Mouse (Mus musculus): ENCODE results near the gene Mepe. TPM values are rescaled to one million over a fixed set of nuclear protein-coding genes. Genes with fewer than 3 reads are reported as not detected.

The Mepe gene
- polyA plus RNA-seq, 1 experiment from 2014 or later, result not detected

GRCm38 (mm10) chr5:104329381-104329780 lies 4.3 kb downstream of the Mepe start:
- Histone ChIP-seq H3K27ac (replicated peaks in 1 of 2; ENCODE audit: control insufficient read depth in 1 of 2, insufficient read depth in 1 of 2, low read depth in 2 of 2, low read length in 2 of 2) (no peak overlapping the region), H3K9me3 (ENCODE audit: control insufficient read depth, low read length) (no peaks in the 10 kb centered on the region), H3K9ac (ENCODE audit: low read length) (no peak overlapping the region), H3K27me3 (ENCODE audit: control insufficient read depth, insufficient read depth, low read length) (no peaks in the 10 kb centered on the region), H3K4me2 (ENCODE audit: low read length) (no peak overlapping the region), H3K4me3 (ENCODE audit: control insufficient read depth in 1 of 2, insufficient read depth in 1 of 2, low read depth in 1 of 2, low read length in 2 of 2) (no peak overlapping the region), H3K4me1 (ENCODE audit: control insufficient read depth in 2 of 2, insufficient read depth in 2 of 2, low read length in 2 of 2) (no peaks in the 10 kb centered on the region; a peak in 1 of 4 replicates), H3K36me3 (ENCODE audit: control insufficient read depth, insufficient read depth, low read length) (no peaks in the 10 kb centered on the region)
- 78% methylated on average over 5 of the region's 5 CpGs for WGBS
- ATAC-seq (ENCODE audit: insufficient number of reproducible peaks, insufficient read depth, low FRiP score, low read depth), result no peak

GRCm38 (mm10) chr5:104330088-104330487 lies 5.0 kb downstream of the Mepe start:
- no peak for ATAC-seq (ENCODE audit: insufficient number of reproducible peaks, insufficient read depth, low FRiP score, low read depth)
- WGBS, result 66% methylated on average over 5 of the region's 5 CpGs
- Histone ChIP-seq H3K4me3 (ENCODE audit: control insufficient read depth in 1 of 2, insufficient read depth in 1 of 2, low read depth in 1 of 2, low read length in 2 of 2) (no peak overlapping the region), H3K36me3 (ENCODE audit: control insufficient read depth, insufficient read depth, low read length) (no peaks in the 10 kb centered on the region), H3K27ac (replicated peaks in 1 of 2; ENCODE audit: control insufficient read depth in 1 of 2, insufficient read depth in 1 of 2, low read depth in 2 of 2, low read length in 2 of 2) (no peak overlapping the region), H3K4me2 (ENCODE audit: low read length) (no peak overlapping the region), H3K27me3 (ENCODE audit: control insufficient read depth, insufficient read depth, low read length) (no peaks in the 10 kb centered on the region), H3K4me1 (ENCODE audit: control insufficient read depth in 2 of 2, insufficient read depth in 2 of 2, low read length in 2 of 2) (no peaks in the 10 kb centered on the region; a peak in 1 of 4 replicates), H3K9ac (ENCODE audit: low read length) (no peak overlapping the region), H3K9me3 (ENCODE audit: control insufficient read depth, low read length) (no peaks in the 10 kb centered on the region)

GRCm38 (mm10) chr5:104332296-104332695 lies 7.2 kb downstream of the Mepe start:
- WGBS, result 68% methylated on average over 3 of the region's 3 CpGs
- H3K9ac ChIP-seq (ENCODE audit: low read length), result no peak overlapping the region
- no peaks in the 10 kb centered on the region for H3K36me3 ChIP-seq (ENCODE audit: control insufficient read depth, insufficient read depth, low read length)
- no peak overlapping the region for H3K27ac ChIP-seq (replicated peaks in 1 of 2; ENCODE audit: control insufficient read depth in 1 of 2, insufficient read depth in 1 of 2, low read depth in 2 of 2, low read length in 2 of 2)
- no peak overlapping the region for H3K4me2 ChIP-seq (ENCODE audit: low read length)
- H3K4me1 ChIP-seq (ENCODE audit: control insufficient read depth in 2 of 2, insufficient read depth in 2 of 2, low read length in 2 of 2), result no peaks in the 10 kb centered on the region; a peak in 1 of 4 replicates
- no peaks in the 10 kb centered on the region for H3K27me3 ChIP-seq (ENCODE audit: control insufficient read depth, insufficient read depth, low read length)
- H3K9me3 ChIP-seq (ENCODE audit: control insufficient read depth, low read length), result no peaks in the 10 kb centered on the region
- no peak overlapping the region for H3K4me3 ChIP-seq (ENCODE audit: control insufficient read depth in 1 of 2, insufficient read depth in 1 of 2, low read depth in 1 of 2, low read length in 2 of 2)
- ATAC-seq (ENCODE audit: insufficient number of reproducible peaks, insufficient read depth, low FRiP score, low read depth), result no peak

GRCm38 (mm10) chr5:104333231-104333640 lies 8.1 kb downstream of the Mepe start:
- WGBS, result 30% methylated on average over 7 of the region's 7 CpGs
- Histone ChIP-seq H3K27me3 (ENCODE audit: control insufficient read depth, insufficient read depth, low read length) (no peaks in the 10 kb centered on the region), H3K4me2 (ENCODE audit: low read length) (peak overlapping the region; percentile 44), H3K9me3 (ENCODE audit: control insufficient read depth, low read length) (no peaks in the 10 kb centered on the region), H3K36me3 (ENCODE audit: control insufficient read depth, insufficient read depth, low read length) (no peaks in the 10 kb centered on the region), H3K4me1 (ENCODE audit: control insufficient read depth in 2 of 2, insufficient read depth in 2 of 2, low read length in 2 of 2) (no peaks in the 10 kb centered on the region; a peak in 1 of 4 replicates), H3K9ac (ENCODE audit: low read length) (no peak overlapping the region), H3K27ac (replicated peaks in 1 of 2; ENCODE audit: control insufficient read depth in 1 of 2, insufficient read depth in 1 of 2, low read depth in 2 of 2, low read length in 2 of 2) (no peak overlapping the region), H3K4me3 (ENCODE audit: control insufficient read depth in 1 of 2, insufficient read depth in 1 of 2, low read depth in 1 of 2, low read length in 2 of 2) (no peak overlapping the region)
- ATAC-seq (ENCODE audit: insufficient number of reproducible peaks, insufficient read depth, low FRiP score, low read depth), result no peak

GRCm38 (mm10) chr5:104333643-104334042 lies 8.5 kb downstream of the Mepe start:
- WGBS, result 69% methylated on average over 6 of the region's 6 CpGs

GRCm38 (mm10) chr5:104334516-104334915 lies 9.4 kb downstream of the Mepe start:
- H3K36me3 ChIP-seq (ENCODE audit: control insufficient read depth, insufficient read depth, low read length), result no peaks in the 10 kb centered on the region
- H3K4me1 ChIP-seq (ENCODE audit: control insufficient read depth in 2 of 2, insufficient read depth in 2 of 2, low read length in 2 of 2), result no peaks in the 10 kb centered on the region; a peak in 1 of 4 replicates
- H3K4me2 ChIP-seq (ENCODE audit: low read length), result no peak overlapping the region
- no peak overlapping the region for H3K4me3 ChIP-seq (ENCODE audit: control insufficient read depth in 1 of 2, insufficient read depth in 1 of 2, low read depth in 1 of 2, low read length in 2 of 2)
- 70% methylated on average over 14 of the region's 14 CpGs for WGBS
- H3K27me3 ChIP-seq (ENCODE audit: control insufficient read depth, insufficient read depth, low read length), result no peaks in the 10 kb centered on the region
- no peak for ATAC-seq (ENCODE audit: insufficient number of reproducible peaks, insufficient read depth, low FRiP score, low read depth)
- H3K27ac ChIP-seq (replicated peaks in 1 of 2; ENCODE audit: control insufficient read depth in 1 of 2, insufficient read depth in 1 of 2, low read depth in 2 of 2, low read length in 2 of 2), result no peak overlapping the region
- H3K9ac ChIP-seq (ENCODE audit: low read length), result no peak overlapping the region
- no peaks in the 10 kb centered on the region for H3K9me3 ChIP-seq (ENCODE audit: control insufficient read depth, low read length)

More at GRCm38 (mm10) chr5:104333643-104334042, 8.5 kb downstream of the Mepe start:
- no peaks in the 10 kb centered on the region for H3K27me3 ChIP-seq (ENCODE audit: control insufficient read depth, insufficient read depth, low read length)
- no peak overlapping the region for H3K4me2 ChIP-seq (ENCODE audit: low read length)
- no peaks in the 10 kb centered on the region for H3K36me3 ChIP-seq (ENCODE audit: control insufficient read depth, insufficient read depth, low read length)
- no peak for ATAC-seq (ENCODE audit: insufficient number of reproducible peaks, insufficient read depth, low FRiP score, low read depth)
- H3K9ac ChIP-seq (ENCODE audit: low read length), result no peak overlapping the region
- H3K4me1 ChIP-seq (ENCODE audit: control insufficient read depth in 2 of 2, insufficient read depth in 2 of 2, low read length in 2 of 2), result no peaks in the 10 kb centered on the region; a peak in 1 of 4 replicates
- no peak overlapping the region for H3K4me3 ChIP-seq (ENCODE audit: control insufficient read depth in 1 of 2, insufficient read depth in 1 of 2, low read depth in 1 of 2, low read length in 2 of 2)
- no peaks in the 10 kb centered on the region for H3K9me3 ChIP-seq (ENCODE audit: control insufficient read depth, low read length)
- H3K27ac ChIP-seq (replicated peaks in 1 of 2; ENCODE audit: control insufficient read depth in 1 of 2, insufficient read depth in 1 of 2, low read depth in 2 of 2, low read length in 2 of 2), result no peak overlapping the region

GRCm38 (mm10) chr5:104335962-104336361 lies 10.8 kb downstream of the Mepe start:
- H3K4me2 ChIP-seq (ENCODE audit: low read length), result no peak overlapping the region
- H3K36me3 ChIP-seq (ENCODE audit: control insufficient read depth, insufficient read depth, low read length), result no peaks in the 10 kb centered on the region
- no peak overlapping the region for H3K4me3 ChIP-seq (ENCODE audit: control insufficient read depth in 1 of 2, insufficient read depth in 1 of 2, low read depth in 1 of 2, low read length in 2 of 2)
- H3K27ac ChIP-seq (replicated peaks in 1 of 2; ENCODE audit: control insufficient read depth in 1 of 2, insufficient read depth in 1 of 2, low read depth in 2 of 2, low read length in 2 of 2), result no peak overlapping the region
- H3K27me3 ChIP-seq (ENCODE audit: control insufficient read depth, insufficient read depth, low read length), result no peaks in the 10 kb centered on the region
- 75% methylated on average over 5 of the region's 5 CpGs for WGBS
- H3K9me3 ChIP-seq (ENCODE audit: control insufficient read depth, low read length), result no peaks in the 10 kb centered on the region
- H3K9ac ChIP-seq (ENCODE audit: low read length), result no peak overlapping the region
- ATAC-seq (ENCODE audit: insufficient number of reproducible peaks, insufficient read depth, low FRiP score, low read depth), result no peak
- no peaks in the 10 kb centered on the region; a peak in 2 of 4 replicates for H3K4me1 ChIP-seq (ENCODE audit: control insufficient read depth in 2 of 2, insufficient read depth in 2 of 2, low read length in 2 of 2)

- H3K4me3 ChIP-seq (ENCODE audit: control insufficient read depth in 1 of 2, insufficient read depth in 1 of 2, low read depth in 1 of 2, low read length in 2 of 2), result no peak overlapping the region
- ATAC-seq (ENCODE audit: insufficient number of reproducible peaks, insufficient read depth, low FRiP score, low read depth), result no peak
- no peak overlapping the region for H3K9ac ChIP-seq (ENCODE audit: low read length)
- no peak overlapping the region for H3K4me2 ChIP-seq (ENCODE audit: low read length)
- WGBS, result 74% methylated on average over 4 of the region's 4 CpGs
- no peak overlapping the region for H3K27ac ChIP-seq (replicated peaks in 1 of 2; ENCODE audit: control insufficient read depth in 1 of 2, insufficient read depth in 1 of 2, low read depth in 2 of 2, low read length in 2 of 2)
- no peaks in the 10 kb centered on the region; a peak in 2 of 4 replicates for H3K4me1 ChIP-seq (ENCODE audit: control insufficient read depth in 2 of 2, insufficient read depth in 2 of 2, low read length in 2 of 2)
- no peaks in the 10 kb centered on the region for H3K9me3 ChIP-seq (ENCODE audit: control insufficient read depth, low read length)
- no peaks in the 10 kb centered on the region for H3K36me3 ChIP-seq (ENCODE audit: control insufficient read depth, insufficient read depth, low read length)
- H3K27me3 ChIP-seq (ENCODE audit: control insufficient read depth, insufficient read depth, low read length), result no peaks in the 10 kb centered on the region
Measured at GRCm38 (mm10) chr5:104337491-104337890, 12.4 kb downstream of the Mepe start.

All from heart, embryonic 14.5 days (tissue).